Mouse (Mus musculus): ENCODE measurements around the gene Rtp4. TPM values are rescaled to one million over a fixed set of nuclear protein-coding genes. Genes with fewer than 3 reads are reported as not detected.

Rtp4 gene
- polyA plus RNA-seq, 1 experiment from 2014 or later, result 3.1 TPM

GRCm38 (mm10) chr16:23518567-23519369, 1.3 kb upstream of the Rtp4 start:
- Histone ChIP-seq H3K4me3 (ENCODE audit: low read depth, low read length) (peak overlapping the region; percentile 46), H3K4me2 (replicated peaks; ENCODE audit: low read depth, low read length) (peak overlapping the region; percentile 78), H3K27ac (ENCODE audit: low read depth, low read length) (no peak overlapping the region), H3K9ac (ENCODE audit: low read depth, low read length) (no peak overlapping the region), H3K4me1 (replicated peaks; ENCODE audit: control insufficient read depth, insufficient read depth, low read length) (peaks cover 4% of the 10 kb centered on the region; the same call in 1 of the 2 replicates), H3K36me3 (ENCODE audit: control insufficient read depth, insufficient read depth, low read length) (no peaks in the 10 kb centered on the region), H3K9me3 (ENCODE audit: control insufficient read depth, low read length) (no peaks in the 10 kb centered on the region), H3K27me3 (ENCODE audit: control insufficient read depth, insufficient read depth, low read length) (no peaks in the 10 kb centered on the region)
- DNase-seq (ENCODE audit: low spot score) (no peak), ATAC-seq (ENCODE audit: low FRiP score) (no peak)
- WGBS, result 80% methylated on average over 10 of the region's 10 CpGs

GRCm38 (mm10) chr16:23519771-23520170, 320 bp upstream of the Rtp4 start:
- H3K4me2 ChIP-seq (replicated peaks; ENCODE audit: low read depth, low read length), result peak overlapping the region; percentile 78
- H3K4me1 ChIP-seq (replicated peaks; ENCODE audit: control insufficient read depth, insufficient read depth, low read length), result peaks cover 4% of the 10 kb centered on the region; the same call in 1 of the 2 replicates
- H3K4me3 ChIP-seq (ENCODE audit: low read depth, low read length), result peak overlapping the region; percentile 46
- H3K9ac ChIP-seq (ENCODE audit: low read depth, low read length), result peak overlapping the region; percentile 76
- DNase-seq (ENCODE audit: low spot score) (no peak), ATAC-seq (ENCODE audit: low FRiP score) (no peak)
- no peaks in the 10 kb centered on the region for H3K9me3 ChIP-seq (ENCODE audit: control insufficient read depth, low read length)
- H3K27me3 ChIP-seq (ENCODE audit: control insufficient read depth, insufficient read depth, low read length), result no peaks in the 10 kb centered on the region
- WGBS, result 3% methylated on average over 1 of the region's 1 CpGs
- H3K27ac ChIP-seq (ENCODE audit: low read depth, low read length), result peak overlapping the region; percentile 86; the same call in 1 of the 2 replicates
- H3K36me3 ChIP-seq (ENCODE audit: control insufficient read depth, insufficient read depth, low read length), result no peaks in the 10 kb centered on the region

GRCm38 (mm10) chr16:23521092-23521491, 1.0 kb downstream of the Rtp4 start:
- Histone ChIP-seq H3K36me3 (ENCODE audit: control insufficient read depth, insufficient read depth, low read length) (no peaks in the 10 kb centered on the region), H3K9me3 (ENCODE audit: control insufficient read depth, low read length) (no peaks in the 10 kb centered on the region), H3K27ac (ENCODE audit: low read depth, low read length) (0 out of 2 replicates have a peak overlapping the region, but pooled peaks have one; percentile 86), H3K4me2 (replicated peaks; ENCODE audit: low read depth, low read length) (peak overlapping the region; percentile 78), H3K4me3 (ENCODE audit: low read depth, low read length) (peak overlapping the region; percentile 46; the same call in 1 of the 2 replicates), H3K4me1 (replicated peaks; ENCODE audit: control insufficient read depth, insufficient read depth, low read length) (peaks cover 4% of the 10 kb centered on the region; the same call in 1 of the 2 replicates), H3K27me3 (ENCODE audit: control insufficient read depth, insufficient read depth, low read length) (no peaks in the 10 kb centered on the region), H3K9ac (ENCODE audit: low read depth, low read length) (peak overlapping the region; percentile 76; the same call in 1 of the 2 replicates)
- ATAC-seq (ENCODE audit: low FRiP score), result peak; percentile 41; the same call in 1 of the 2 replicates
- no peak for DNase-seq (ENCODE audit: low spot score)
- 16% methylated on average over 5 of the region's 5 CpGs for WGBS

- Histone ChIP-seq H3K9me3 (ENCODE audit: control insufficient read depth, low read length) (no peaks in the 10 kb centered on the region), H3K27ac (ENCODE audit: low read depth, low read length) (no peak overlapping the region), H3K4me2 (replicated peaks; ENCODE audit: low read depth, low read length) (no peak overlapping the region), H3K4me1 (replicated peaks; ENCODE audit: control insufficient read depth, insufficient read depth, low read length) (peaks cover 4% of the 10 kb centered on the region; the same call in 1 of the 2 replicates), H3K27me3 (ENCODE audit: control insufficient read depth, insufficient read depth, low read length) (no peaks in the 10 kb centered on the region), H3K4me3 (ENCODE audit: low read depth, low read length) (no peak overlapping the region), H3K9ac (ENCODE audit: low read depth, low read length) (no peak overlapping the region), H3K36me3 (ENCODE audit: control insufficient read depth, insufficient read depth, low read length) (no peaks in the 10 kb centered on the region)
- 81% methylated on average over 5 of the region's 5 CpGs for WGBS
- ATAC-seq (ENCODE audit: low FRiP score) (no peak), DNase-seq (ENCODE audit: low spot score) (no peak)
These were observed 2.0 kb downstream of the Rtp4 start for GRCm38 (mm10) chr16:23522081-23522480.

GRCm38 (mm10) chr16:23529186-23529585, 9.1 kb downstream of the Rtp4 start:
- no peaks in the 10 kb centered on the region for H3K4me1 ChIP-seq (replicated peaks; ENCODE audit: control insufficient read depth, insufficient read depth, low read length)
- H3K4me3 ChIP-seq (ENCODE audit: low read depth, low read length), result no peak overlapping the region
- no peak overlapping the region for H3K9ac ChIP-seq (ENCODE audit: low read depth, low read length)
- no peak for DNase-seq (ENCODE audit: low spot score)
- H3K4me2 ChIP-seq (replicated peaks; ENCODE audit: low read depth, low read length), result no peak overlapping the region
- no peak overlapping the region for H3K27ac ChIP-seq (ENCODE audit: low read depth, low read length)
- H3K27me3 ChIP-seq (ENCODE audit: control insufficient read depth, insufficient read depth, low read length), result no peaks in the 10 kb centered on the region
- 90% methylated on average over 4 of the region's 4 CpGs for WGBS
- no peaks in the 10 kb centered on the region for H3K9me3 ChIP-seq (ENCODE audit: control insufficient read depth, low read length)
- H3K36me3 ChIP-seq (ENCODE audit: control insufficient read depth, insufficient read depth, low read length), result no peaks in the 10 kb centered on the region
- no peak for ATAC-seq (ENCODE audit: low FRiP score)

GRCm38 (mm10) chr16:23533707-23534106, 13.6 kb downstream of the Rtp4 start:
- no peak overlapping the region for H3K4me3 ChIP-seq (ENCODE audit: low read depth, low read length)
- no peak for ATAC-seq (ENCODE audit: low FRiP score)
- 77% methylated on average over 3 of the region's 3 CpGs for WGBS

GRCm38 (mm10) chr16:23541046-23541445, 21.0 kb downstream of the Rtp4 start:
- Histone ChIP-seq H3K4me2 (replicated peaks; ENCODE audit: low read depth, low read length) (no peak overlapping the region), H3K4me1 (replicated peaks; ENCODE audit: control insufficient read depth, insufficient read depth, low read length) (no peaks in the 10 kb centered on the region), H3K27me3 (ENCODE audit: control insufficient read depth, insufficient read depth, low read length) (no peaks in the 10 kb centered on the region), H3K9me3 (ENCODE audit: control insufficient read depth, low read length) (no peaks in the 10 kb centered on the region), H3K4me3 (ENCODE audit: low read depth, low read length) (no peak overlapping the region), H3K27ac (ENCODE audit: low read depth, low read length) (no peak overlapping the region), H3K9ac (ENCODE audit: low read depth, low read length) (no peak overlapping the region), H3K36me3 (ENCODE audit: control insufficient read depth, insufficient read depth, low read length) (no peaks in the 10 kb centered on the region)
- 72% methylated on average over 4 of the region's 4 CpGs for WGBS
- ATAC-seq (ENCODE audit: low FRiP score), result no peak
- DNase-seq (ENCODE audit: low spot score), result no peak

More at GRCm38 (mm10) chr16:23533707-23534106, 13.6 kb downstream of the Rtp4 start:
- Histone ChIP-seq H3K9ac (ENCODE audit: low read depth, low read length) (no peak overlapping the region), H3K4me2 (replicated peaks; ENCODE audit: low read depth, low read length) (no peak overlapping the region), H3K9me3 (ENCODE audit: control insufficient read depth, low read length) (no peaks in the 10 kb centered on the region), H3K27me3 (ENCODE audit: control insufficient read depth, insufficient read depth, low read length) (no peaks in the 10 kb centered on the region), H3K4me1 (replicated peaks; ENCODE audit: control insufficient read depth, insufficient read depth, low read length) (no peaks in the 10 kb centered on the region), H3K27ac (ENCODE audit: low read depth, low read length) (no peak overlapping the region), H3K36me3 (ENCODE audit: control insufficient read depth, insufficient read depth, low read length) (no peaks in the 10 kb centered on the region)
- no peak for DNase-seq (ENCODE audit: low spot score)

GRCm38 (mm10) chr16:23542866-23543265, 22.8 kb downstream of the Rtp4 start:
- DNase-seq (ENCODE audit: low spot score) (no peak), ATAC-seq (ENCODE audit: low FRiP score) (no peak)
- Histone ChIP-seq H3K36me3 (ENCODE audit: control insufficient read depth, insufficient read depth, low read length) (no peaks in the 10 kb centered on the region), H3K27ac (ENCODE audit: low read depth, low read length) (no peak overlapping the region), H3K4me3 (ENCODE audit: low read depth, low read length) (no peak overlapping the region), H3K27me3 (ENCODE audit: control insufficient read depth, insufficient read depth, low read length) (no peaks in the 10 kb centered on the region), H3K9me3 (ENCODE audit: control insufficient read depth, low read length) (no peaks in the 10 kb centered on the region), H3K4me2 (replicated peaks; ENCODE audit: low read depth, low read length) (no peak overlapping the region), H3K4me1 (replicated peaks; ENCODE audit: control insufficient read depth, insufficient read depth, low read length) (no peaks in the 10 kb centered on the region), H3K9ac (ENCODE audit: low read depth, low read length) (no peak overlapping the region)
- 75% methylated on average over 4 of the region's 4 CpGs for WGBS

GRCm38 (mm10) chr16:23544361-23544760, 24.3 kb downstream of the Rtp4 start:
- no peak overlapping the region for H3K27ac ChIP-seq (ENCODE audit: low read depth, low read length)
- H3K9ac ChIP-seq (ENCODE audit: low read depth, low read length), result no peak overlapping the region
- 67% methylated on average over 7 of the region's 7 CpGs for WGBS
- H3K4me2 ChIP-seq (replicated peaks; ENCODE audit: low read depth, low read length), result no peak overlapping the region
- no peaks in the 10 kb centered on the region for H3K27me3 ChIP-seq (ENCODE audit: control insufficient read depth, insufficient read depth, low read length)
- no peaks in the 10 kb centered on the region for H3K9me3 ChIP-seq (ENCODE audit: control insufficient read depth, low read length)
- H3K4me3 ChIP-seq (ENCODE audit: low read depth, low read length), result no peak overlapping the region
- ATAC-seq (ENCODE audit: low FRiP score), result no peak
- no peaks in the 10 kb centered on the region for H3K4me1 ChIP-seq (replicated peaks; ENCODE audit: control insufficient read depth, insufficient read depth, low read length)
- DNase-seq (ENCODE audit: low spot score), result no peak
- no peaks in the 10 kb centered on the region for H3K36me3 ChIP-seq (ENCODE audit: control insufficient read depth, insufficient read depth, low read length)
